Mouse (Mus musculus): Measurements from ENCODE around the gene Gm12830.

Gm12830 gene

DNA sequence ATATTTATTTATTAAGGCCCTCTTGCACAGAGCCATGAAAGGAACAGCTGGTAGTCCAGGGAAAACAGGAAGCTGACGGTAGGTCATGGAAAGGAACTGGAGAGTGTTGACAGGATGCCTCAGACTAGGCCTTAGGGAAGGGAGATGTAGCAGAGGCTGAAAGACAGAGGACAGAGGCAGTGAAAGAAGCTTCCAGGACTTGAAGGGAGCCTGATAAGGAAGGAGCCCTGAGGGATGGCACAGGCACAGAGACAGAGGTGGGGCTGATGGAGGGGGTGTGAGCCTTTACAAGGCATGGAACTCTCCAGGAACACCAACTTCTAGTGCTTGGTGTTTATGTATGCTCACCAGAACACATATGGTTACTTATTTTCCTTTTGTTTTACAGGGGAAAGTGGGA lies 23.1 kb downstream of the Gm12830 start:
- in situ Hi-C loops (cut with MseI, MboI), result no loop called here

DNA sequence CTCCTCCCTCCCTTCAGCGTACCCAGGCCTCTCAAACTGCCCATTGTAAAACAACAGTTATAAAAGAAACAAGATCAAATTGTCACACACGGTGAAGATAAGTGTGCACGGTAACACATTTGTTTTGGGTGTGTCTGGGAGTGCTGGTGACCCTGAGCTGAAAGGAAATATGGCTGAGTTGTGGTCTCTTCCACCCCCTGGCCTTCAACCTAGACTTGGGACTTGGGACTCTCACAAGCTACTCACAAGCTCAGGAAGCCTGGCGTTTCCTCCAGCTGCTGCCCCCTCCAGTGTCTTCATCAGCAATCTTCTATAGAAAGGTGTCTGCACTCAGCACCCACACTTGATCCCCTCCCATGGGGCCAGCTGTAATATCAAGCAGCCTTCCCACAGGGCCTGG lies 24.1 kb downstream of the Gm12830 start:
- in situ Hi-C loops (cut with MseI, MboI), result no loop called here

- in situ Hi-C loops (cut with MseI, MboI), result no loop called here
Measured at GRCm38 (mm10) chr4:114846723-114847122, 25.2 kb downstream of the Gm12830 start.

GRCm38 (mm10) chr4:114853968-114854367 lies 32.4 kb downstream of the Gm12830 start:
- in situ Hi-C loops (cut with MseI, MboI), result no loop called here

DNA sequence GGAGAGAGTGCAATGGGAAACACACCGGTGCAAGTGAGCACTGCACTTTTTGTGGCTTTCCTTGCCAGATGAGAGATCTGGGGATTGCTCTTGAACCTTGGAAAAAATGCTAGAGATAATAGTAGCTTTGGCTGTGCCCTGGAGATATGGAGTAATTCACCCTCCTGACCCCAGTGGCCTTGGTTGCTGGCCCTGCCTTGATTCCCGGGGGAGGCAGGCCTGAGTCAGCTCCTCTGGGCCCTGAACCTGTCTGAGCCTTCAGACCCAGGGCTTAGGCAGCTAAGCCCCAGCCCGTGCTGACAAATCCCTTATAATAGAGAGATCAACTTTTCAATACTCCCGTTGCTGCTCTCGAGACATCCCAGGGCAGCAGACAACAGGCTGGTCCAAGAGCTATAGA lies 36.9 kb downstream of the Gm12830 start:
- in situ Hi-C loops (cut with MseI, MboI), result no loop called here

- in situ Hi-C loops (cut with MseI, MboI), result no loop called here
Measured at GRCm38 (mm10) chr4:114863166-114863565, 41.6 kb downstream of the Gm12830 start.

DNA sequence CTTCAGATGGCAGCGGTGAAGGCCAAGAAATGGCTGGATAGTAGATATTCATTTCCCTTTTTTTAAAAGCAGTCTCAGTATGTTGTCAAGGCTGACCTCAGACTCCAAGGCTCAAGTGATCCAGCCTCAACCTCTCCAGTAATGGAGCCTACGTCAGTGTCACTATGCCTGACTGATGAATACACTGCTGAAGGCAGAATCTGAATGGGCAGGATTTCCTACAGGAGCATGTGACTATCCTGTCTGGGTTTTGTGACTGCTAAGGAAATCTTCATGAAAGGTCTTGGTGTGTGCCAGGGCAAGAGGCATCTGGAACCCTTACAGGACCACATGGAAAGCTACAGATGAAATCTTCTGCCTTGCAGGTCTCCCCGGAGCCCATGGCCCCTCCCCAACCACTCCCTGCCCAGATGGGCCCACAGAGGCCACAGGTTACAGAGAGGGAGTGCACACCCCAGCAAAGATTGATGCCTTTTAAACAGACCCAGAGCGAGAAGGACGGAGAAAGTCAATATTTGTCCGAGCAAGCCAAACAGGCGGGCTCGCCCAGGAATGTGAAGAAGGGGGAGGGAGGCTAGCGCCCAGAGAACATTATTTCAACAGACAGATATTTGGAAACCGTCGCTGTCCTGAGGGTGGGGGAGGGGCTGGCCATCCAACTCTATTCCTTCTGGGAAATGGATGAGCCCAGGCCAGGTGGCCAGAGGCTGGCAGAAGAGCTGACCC lies 48.4 kb downstream of the Gm12830 start:
- in situ Hi-C loops (cut with MseI, MboI), result no loop called here

DNA sequence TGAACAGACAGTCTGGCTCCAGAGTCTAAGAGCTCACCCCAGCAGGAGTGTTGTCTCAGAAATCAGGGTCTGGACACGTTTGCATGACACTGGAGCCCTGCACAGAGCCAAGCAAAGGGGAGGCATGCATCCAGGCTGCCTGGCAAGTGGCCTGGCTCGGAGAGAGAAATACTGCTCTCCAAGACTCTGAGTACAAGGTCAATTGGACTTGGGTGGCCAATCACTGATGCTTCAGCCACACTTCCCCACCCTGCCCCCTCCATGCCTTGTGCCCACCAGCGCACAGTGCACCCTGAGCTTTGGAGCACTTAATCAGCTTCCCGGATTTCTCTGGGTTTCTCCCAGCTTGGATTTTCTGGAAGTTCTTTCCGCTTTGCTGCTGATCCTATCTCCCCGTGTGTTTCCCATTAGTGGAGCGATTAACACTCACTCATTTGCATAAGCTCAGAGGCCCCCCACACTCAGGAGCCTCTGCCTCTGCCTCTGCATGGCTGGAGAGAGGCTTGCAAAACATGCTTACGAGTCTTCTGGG lies 55.0 kb downstream of the Gm12830 start:
- in situ Hi-C loops (cut with MseI, MboI), result no loop called here

GRCm38 (mm10) chr4:114882232-114882631 lies 60.7 kb downstream of the Gm12830 start:
- in situ Hi-C loops (cut with MseI, MboI), result no loop called here

DNA sequence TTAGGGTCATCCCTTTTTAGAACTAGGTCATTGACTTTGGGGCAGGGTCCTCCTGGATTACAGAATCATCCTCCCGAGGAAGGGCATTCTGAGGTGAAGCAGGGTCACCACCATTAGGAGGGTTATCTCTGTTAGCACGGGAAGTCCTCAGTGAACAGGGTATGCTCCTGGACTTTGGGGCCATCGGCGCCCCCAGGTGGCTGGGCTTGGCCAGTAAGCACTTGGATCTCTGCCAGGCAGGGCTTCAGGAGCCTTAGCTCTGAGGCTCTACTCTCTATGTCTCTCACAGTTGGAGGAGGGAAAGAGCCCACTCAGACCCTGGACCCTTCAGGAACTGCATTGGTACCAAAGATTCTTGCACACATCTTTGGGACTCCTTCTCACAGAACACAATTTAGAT lies 76.3 kb downstream of the Gm12830 start:
- in situ Hi-C loops (cut with MseI, MboI), result no loop called here

DNA sequence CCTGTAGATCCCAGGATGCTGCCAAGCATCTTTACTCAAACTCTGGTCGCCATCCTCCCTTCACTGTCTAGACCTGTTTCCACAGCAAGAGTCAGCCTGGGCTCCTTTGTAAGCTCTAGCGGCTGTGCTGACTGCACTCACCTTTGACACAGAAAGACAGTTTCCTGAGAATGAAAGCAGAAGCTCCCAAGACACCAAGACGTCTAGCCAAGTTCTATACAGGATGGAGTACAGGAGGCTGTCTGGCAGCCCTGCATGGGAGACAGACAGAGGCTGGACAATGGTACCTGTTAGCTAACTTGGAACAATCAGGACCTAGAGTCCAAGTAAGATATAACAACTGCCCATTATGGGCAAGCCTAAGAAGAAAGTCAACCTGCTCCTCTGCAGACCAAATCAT lies 78.4 kb downstream of the Gm12830 start:
- in situ Hi-C loops (cut with MseI, MboI), result no loop called here

DNA sequence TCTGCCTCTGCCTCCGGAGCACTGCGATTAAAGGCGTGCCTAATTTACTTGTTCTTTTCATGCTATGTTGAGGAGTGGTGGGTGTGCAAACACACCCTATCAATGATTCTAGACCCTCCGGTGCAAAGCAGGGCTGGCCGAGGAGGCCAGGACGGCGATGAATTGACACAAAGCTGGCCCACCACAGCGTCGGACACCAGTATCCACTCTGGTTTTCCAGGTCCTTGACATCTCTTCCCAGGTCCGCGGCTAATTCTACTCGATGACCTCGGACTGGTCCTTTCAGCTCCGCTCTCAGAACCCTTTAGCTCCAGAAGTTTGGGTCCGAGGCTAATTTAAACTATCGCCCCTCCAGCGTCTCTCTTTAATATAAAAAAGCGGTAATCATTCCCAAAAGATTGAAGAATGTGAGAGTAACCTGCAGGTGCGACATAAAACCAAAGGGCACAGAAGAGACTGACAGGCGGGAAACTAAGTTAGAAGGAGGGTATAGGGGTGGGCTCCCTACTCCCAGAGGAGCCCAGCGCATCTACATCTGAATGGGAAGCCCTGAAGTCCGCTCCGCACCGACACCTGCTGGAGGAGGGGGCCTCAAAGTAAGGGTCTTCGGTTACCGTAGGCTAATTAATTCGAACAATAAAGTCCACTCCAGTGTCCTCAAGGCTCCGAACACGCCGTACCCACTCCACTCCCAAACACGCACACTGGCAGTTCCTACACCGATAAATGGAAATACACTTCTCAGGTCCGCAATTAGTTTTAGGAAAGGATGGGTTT lies 79.5 kb downstream of the Gm12830 start:
- in situ Hi-C loops (cut with MseI, MboI), result no loop called here

GRCm38 (mm10) chr4:114901643-114902351 lies 80.3 kb downstream of the Gm12830 start:
- in situ Hi-C loops (cut with MseI, MboI), result no loop called here

DNA sequence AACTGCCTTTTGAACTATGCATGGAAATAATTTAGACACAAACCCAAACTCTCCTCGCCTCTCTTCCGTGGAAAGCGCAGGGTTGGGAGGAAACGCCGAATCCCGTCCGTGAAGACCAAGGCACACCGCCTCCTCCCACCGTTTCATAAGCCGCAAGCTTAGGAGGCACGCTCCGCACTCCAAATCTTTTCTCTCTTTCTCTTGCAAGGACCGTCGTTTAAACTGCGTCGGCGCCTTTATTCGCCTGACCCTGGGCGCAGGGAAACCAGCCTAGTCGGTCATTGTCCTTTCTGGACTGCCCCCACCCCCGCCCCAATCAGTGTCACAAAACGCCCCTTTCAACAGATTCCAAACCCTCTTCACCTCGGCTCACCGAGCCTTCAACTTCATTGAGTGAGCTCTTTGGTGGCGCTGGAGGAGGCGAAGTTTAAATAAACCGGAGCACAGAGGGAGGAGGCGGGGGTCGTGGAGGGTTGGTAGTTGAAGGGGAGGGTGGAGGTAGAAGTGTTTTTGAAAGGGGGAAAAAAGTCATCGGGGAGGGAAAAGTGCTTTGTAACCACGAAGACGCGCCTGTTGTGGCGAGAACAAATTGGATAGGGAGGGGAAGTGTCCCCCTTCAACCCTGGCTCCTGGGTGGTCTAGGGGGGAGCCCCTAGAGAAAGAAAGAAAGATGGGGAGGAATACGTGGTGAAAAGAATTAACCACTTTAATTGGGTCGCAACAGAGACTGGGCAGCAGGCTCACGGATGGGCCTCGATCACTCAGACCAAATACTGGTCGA lies 81.3 kb downstream of the Gm12830 start:
- in situ Hi-C loops (cut with MseI, MboI), result no loop called here

GRCm38 (mm10) chr4:114903422-114903782 lies 81.9 kb downstream of the Gm12830 start:
- in situ Hi-C loops (cut with MseI, MboI), result no loop called here

DNA sequence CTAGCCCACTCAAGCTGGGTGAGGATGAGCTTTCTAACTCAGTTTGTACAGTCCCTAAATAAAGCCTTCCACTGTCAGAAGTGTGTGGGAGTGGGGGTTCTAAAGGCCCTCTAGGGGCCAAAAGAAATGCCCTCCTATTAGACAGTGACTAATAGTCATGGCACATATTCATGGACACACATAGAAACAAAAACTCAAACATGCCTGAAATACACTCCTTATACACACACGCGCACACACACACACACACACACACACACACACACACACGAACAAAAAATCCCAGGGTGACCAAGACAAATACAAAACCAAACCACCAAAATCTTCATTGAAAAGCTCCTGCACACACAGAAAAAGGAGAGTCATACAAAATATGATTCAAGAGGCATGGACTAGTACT lies 84.0 kb downstream of the Gm12830 start:
- in situ Hi-C loops (cut with MseI, MboI), result loop anchor here in 1 of 2 experiments (5.0 kb wide), 1 partner anchor 238 kb away; no protein-coding TSS in a partner anchor

All from mouse trophoblast stem cell (cell line).